Mouse (Mus musculus) ovary, postnatal 36 days (tissue): Measurements from ENCODE around the gene Olfr316.
"Not testable (repeated sequence)": the region's sequence is repeated elsewhere in the genome, so short reads cannot be mapped to it uniquely, and the experiment has no call there.

Source experiments
- DNase-seq: peaks from one replicate; pipeline ENCODE4 v3.0.0; 2022; ENCODE audit warnings: low spot score, mixed read lengths

The Olfr316 gene

GRCm38 (mm10) chr11:58752434-58752833 is at the start of gene Olfr316:
Gene Olfr316 (plus strand): TSS chr11:58752734.
- no peak for DNase-seq

GRCm38 (mm10) chr11:58709086-58709485 is 43.4 kb upstream of the Olfr316 start:
- no peak for DNase-seq

GRCm38 (mm10) chr11:58717723-58718122 is 34.8 kb upstream of the Olfr316 start:
- DNase-seq, result not testable (repeated sequence)

- DNase-seq, result no peak
These were observed 32.8 kb upstream of the Olfr316 start for GRCm38 (mm10) chr11:58719701-58720100.

- DNase-seq, result no peak
These were observed 28.6 kb upstream of the Olfr316 start, which contains the start of gene Olfr318 for GRCm38 (mm10) chr11:58723914-58724313. Gene Olfr318 (minus strand): TSS chr11:58724014.

GRCm38 (mm10) chr11:58727896-58728650 is 24.5 kb upstream of the Olfr316 start:
- not testable (repeated sequence) for DNase-seq

GRCm38 (mm10) chr11:58733372-58733771 is 19.2 kb upstream of the Olfr316 start:
- no peak for DNase-seq

GRCm38 (mm10) chr11:58738792-58739262 is 13.7 kb upstream of the Olfr316 start, which contains the start of gene Olfr317:
Gene Olfr317 (minus strand): TSS chr11:58739212.
- no peak for DNase-seq

GRCm38 (mm10) chr11:58751096-58751495 is 1.4 kb upstream of the Olfr316 start:
- peak; percentile 22 for DNase-seq

GRCm38 (mm10) chr11:58772888-58773287 is 20.4 kb downstream of the Olfr316 start, which contains the start of gene Olfr315:
Gene Olfr315 (plus strand): TSS chr11:58773188.
- no peak for DNase-seq

GRCm38 (mm10) chr11:58782480-58783089 is 30.1 kb downstream of the Olfr316 start, which contains the start of gene Olfr314:
Gene Olfr314 (plus strand): TSS chr11:58782952.
- DNase-seq, result no peak

- no peak for DNase-seq
These were observed 31.6 kb downstream of the Olfr316 start for GRCm38 (mm10) chr11:58784182-58784581.

- no peak for DNase-seq
These were observed 35.1 kb downstream of the Olfr316 start for GRCm38 (mm10) chr11:58787651-58788050.

- no peak for DNase-seq
These were observed 35.8 kb downstream of the Olfr316 start for GRCm38 (mm10) chr11:58788346-58788745.

- no peak for DNase-seq
These were observed 37.0 kb downstream of the Olfr316 start for GRCm38 (mm10) chr11:58789532-58789931.

- DNase-seq, result no peak
These were observed 37.5 kb downstream of the Olfr316 start for GRCm38 (mm10) chr11:58790053-58790452.

GRCm38 (mm10) chr11:58790646-58791045 is 38.1 kb downstream of the Olfr316 start:
- DNase-seq, result no peak

GRCm38 (mm10) chr11:58795856-58796255 is 43.3 kb downstream of the Olfr316 start:
- DNase-seq, result no peak

- DNase-seq, result no peak
These were observed 44.3 kb downstream of the Olfr316 start for GRCm38 (mm10) chr11:58796850-58797249.

GRCm38 (mm10) chr11:58799747-58800146 is 47.2 kb downstream of the Olfr316 start:
- no peak for DNase-seq

- DNase-seq, result peak; percentile 35
These were observed 49.2 kb downstream of the Olfr316 start, which contains the start of gene Fam183b for GRCm38 (mm10) chr11:58801558-58802228. Gene Fam183b (minus strand): TSS chr11:58801960.

GRCm38 (mm10) chr11:58803871-58804270 is 51.3 kb downstream of the Olfr316 start:
- DNase-seq, result no peak
